Mouse (Mus musculus) spleen, postnatal 0 days (tissue): ENCODE data around the gene Rexo5. TPM values are rescaled to one million over a fixed set of nuclear protein-coding genes. Genes with fewer than 3 reads are reported as not detected.

ENCODE experiments used
- polyA plus RNA-seq: library from polyadenylated mRNA; unstranded; fragments of >200 nt; fragmentation: Nextera tagmentation; extraction: Ambion mirVana; gene quantifications from 2 replicates; pipeline ENCODE4 v1.2.1, GENCODE M21; 2015

The Rexo5 gene
- 10.0 and 13.5 TPM in 2 replicates for polyA plus RNA-seq

DNA sequence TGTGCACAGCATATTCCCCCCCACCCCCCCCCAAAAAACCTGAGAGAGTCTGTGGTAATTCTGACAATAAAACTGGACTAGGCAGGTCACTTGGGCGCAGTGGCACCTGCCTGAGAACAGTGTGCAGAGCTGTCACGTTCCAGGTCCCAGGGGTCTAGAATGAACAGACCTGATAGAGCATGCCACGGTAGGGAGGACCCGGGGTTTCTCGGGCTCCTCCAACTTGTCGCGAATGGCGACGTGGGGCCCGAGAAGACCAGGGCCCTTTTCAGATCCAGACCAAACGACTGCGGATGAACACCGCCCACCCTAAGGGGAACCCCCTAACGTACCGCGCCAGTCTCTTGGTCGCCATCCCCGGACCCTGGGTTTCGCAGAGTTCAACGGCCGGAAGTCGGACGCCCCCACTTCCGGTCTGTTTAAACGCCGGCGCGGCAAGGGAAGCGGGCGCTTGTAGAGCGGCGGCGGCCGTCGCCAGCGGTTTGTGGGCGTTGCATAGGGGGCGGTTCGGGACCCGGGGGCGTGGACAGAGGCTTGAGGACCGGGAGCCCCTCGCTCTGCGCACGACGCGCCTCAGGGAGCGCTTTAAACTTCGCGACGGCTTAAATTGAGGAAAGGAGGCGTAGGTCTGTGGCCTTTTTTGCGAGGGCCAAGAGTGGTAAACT, at the start of gene Rexo5, which contains the start of gene Eri2:
Gene Rexo5, plus strand, starts transcription at position 421 of the 665 bp plus-strand sequence.
Gene Eri2, minus strand, starts transcription at position 473 of the 665 bp plus-strand sequence.

DNA sequence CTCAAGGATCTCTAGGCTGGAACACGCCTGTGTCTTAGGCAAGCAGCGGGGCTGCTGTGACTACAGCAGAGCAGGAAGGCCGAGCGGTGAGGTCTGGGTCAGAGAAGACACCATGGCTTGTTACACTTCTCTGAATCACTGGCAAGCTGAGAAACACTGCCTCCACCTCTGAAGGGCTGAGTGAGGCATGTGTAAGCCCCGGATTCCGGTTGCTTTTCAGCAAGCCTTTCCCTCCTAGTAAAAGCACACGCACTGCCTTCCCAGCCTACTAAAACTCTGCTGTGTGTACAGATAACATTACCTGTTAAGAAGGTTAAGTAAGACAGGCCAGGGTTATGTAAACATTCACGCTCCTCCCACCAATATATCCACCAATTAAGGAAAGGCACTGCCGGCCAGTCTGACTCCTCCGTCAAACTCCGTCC, 33.3 kb upstream of the Rexo5 start, which contains the start of gene Acsm3:
Gene Acsm3, plus strand, starts transcription at position 397 of the 425 bp plus-strand sequence.

DNA sequence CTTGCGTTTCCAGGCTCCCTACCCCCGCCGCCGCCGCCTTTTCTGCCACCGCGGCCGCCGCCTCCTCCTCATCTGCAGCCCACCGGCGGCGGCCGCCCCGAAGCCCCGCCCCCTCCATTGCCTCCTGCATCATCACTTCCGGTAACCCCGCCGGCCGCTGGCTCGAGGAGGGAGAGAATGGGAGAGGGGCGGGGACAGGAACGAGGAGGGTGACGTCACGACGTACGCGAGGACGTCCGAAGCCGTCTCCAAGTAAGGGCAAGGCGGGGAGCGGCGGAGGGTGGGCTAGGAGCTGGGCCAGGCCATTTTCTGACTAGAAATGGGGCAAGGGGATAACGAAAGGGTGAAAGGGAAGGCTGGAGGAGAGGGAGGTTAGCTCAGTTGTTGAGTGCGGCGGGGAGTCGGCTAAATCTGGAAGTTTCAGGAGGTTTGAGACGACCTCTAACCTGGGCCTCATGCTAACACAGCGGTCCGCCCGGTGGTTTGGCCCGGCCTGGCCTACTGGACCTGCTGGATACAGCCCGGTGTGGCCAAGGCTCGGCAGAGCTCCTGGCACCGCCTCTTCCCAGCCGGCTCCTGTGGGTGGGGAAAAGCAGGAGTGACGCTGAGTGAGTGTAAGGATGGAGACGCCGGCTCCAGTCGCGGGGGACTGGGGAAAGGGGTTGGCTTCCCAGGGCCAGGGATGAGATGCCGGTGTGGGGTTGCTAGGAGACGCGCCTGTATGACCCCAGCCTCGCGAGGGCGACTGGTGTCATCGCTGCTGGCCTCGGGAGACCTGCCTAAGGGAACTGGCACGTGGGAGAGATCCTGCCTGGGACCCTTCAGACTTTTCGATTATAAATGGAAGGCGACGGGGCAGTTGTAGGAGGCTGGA, 102.1 kb downstream of the Rexo5 start, which contains the start of the genes Lyrm1 and Dcun1d3:
Gene Lyrm1, plus strand, starts transcription at position 223 of the 874 bp plus-strand sequence.
Gene Dcun1d3, minus strand, starts transcription at position 660 of the 874 bp plus-strand sequence.

Other genes with a start within 250 kb of the Rexo5 start
- gene Acsm2, start 239.7 kb upstream of the Rexo5 start, polyA plus RNA-seq = not detected in 2 replicates
- gene Acsm1, start 187.0 kb upstream of the Rexo5 start, polyA plus RNA-seq = not detected in 2 replicates
- not detected in 2 replicates for gene Acsm4, start 104.0 kb upstream of the Rexo5 start, polyA plus RNA-seq
- gene Thumpd1, start 73.2 kb upstream of the Rexo5 start, polyA plus RNA-seq = 33.0 and 34.7 TPM in 2 replicates
- gene Acsm3, start 33.1 kb upstream of the Rexo5 start, polyA plus RNA-seq = 0.13 and 0.39 TPM in 2 replicates
- 12.2 and 12.6 TPM in 2 replicates for gene Eri2, start 52 bp downstream of the Rexo5 start, polyA plus RNA-seq
- 4.4 and 5.9 TPM in 2 replicates for gene Lyrm1, start 101.9 kb downstream of the Rexo5 start, polyA plus RNA-seq
- gene Dcun1d3, start 102.3 kb downstream of the Rexo5 start, polyA plus RNA-seq = 2.8 and 3.9 TPM in 2 replicates